Mouse (Mus musculus): Measurements from ENCODE around the gene Sugct. TPM values are rescaled to one million over a fixed set of nuclear protein-coding genes. Genes with fewer than 3 reads are reported as not detected.

Gene Sugct
- polyA plus RNA-seq (2015; fragmentation: Nextera tagmentation; extraction: Ambion mirVana), result 4.8 and 5.8 TPM in 2 replicates

GRCm38 (mm10) chr13:17694911-17695699 is at the start of gene Sugct, which contains the start of gene Mplkip:
TSS of gene Sugct (minus strand) at chr13:17695553.
TSS of gene Mplkip (plus strand) at chr13:17695192.

Other genes starting within 250 kb of the Sugct start
- 20.9 and 21.3 TPM in 2 replicates for gene Mplkip, start 361 bp downstream of the Sugct start, polyA plus RNA-seq (2015; fragmentation: Nextera tagmentation; extraction: Ambion mirVana)
- gene Cdk13, start 109.5 kb upstream of the Sugct start, polyA plus RNA-seq (2015; fragmentation: Nextera tagmentation; extraction: Ambion mirVana), result 6.6 and 7.9 TPM in 2 replicates
- gene Rala, start 248.7 kb upstream of the Sugct start, polyA plus RNA-seq (2015; fragmentation: Nextera tagmentation; extraction: Ambion mirVana), result 61.3 and 66.6 TPM in 2 replicates